ENCODE assay signal across 10 mouse cellular contexts in the genomic region with DNA sequence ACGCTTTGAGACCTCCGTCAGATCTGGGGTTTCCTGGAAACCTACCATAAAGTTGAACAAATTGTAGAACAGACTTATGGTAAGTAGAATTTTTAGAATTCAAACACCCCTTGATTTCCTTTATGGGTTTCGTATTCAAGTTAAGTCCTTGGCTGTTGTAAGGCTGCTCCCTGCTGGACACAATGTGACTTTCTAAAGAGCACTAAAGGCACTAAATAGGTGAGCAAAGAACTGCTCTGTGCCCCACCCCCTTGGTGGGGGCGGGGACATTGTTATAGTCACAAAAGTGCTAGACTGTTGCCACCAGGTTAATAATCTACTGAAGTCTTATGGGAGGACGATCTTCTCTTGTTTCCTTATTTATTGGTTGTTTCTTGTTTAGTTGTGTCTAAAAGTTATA. TPM values are rescaled to one million over a fixed set of nuclear protein-coding genes. Genes with fewer than 3 reads are reported as not detected.
A peak's percentile ranks its signal among the peaks of the same experiment; 100 is the strongest.
DNase-seq lines count a peak whose midpoint lies in the region; ATAC-seq and TF ChIP-seq lines count a peak whose summit lies in the region.
"Had no signal": no experiment of that assay in that cellular context is flagged by ENCODE, and none has a peak within 500 bp of the region (broad histone marks: within the 10 kb centered on the region; RNA-seq: fewer than 3 reads in every experiment).

No protein-coding gene starts in this region.

- ATAC-seq in megakaryocyte-erythroid progenitor cell, adult 5-6 weeks (replicated peaks; ENCODE audit: low FRiP score, low TSS enrichment, poor library complexity, severe bottlenecking): peak; percentile 45
- no peak for ATAC-seq in heart, embryonic 11.5 days (replicated peaks; ENCODE audit: insufficient number of reproducible peaks, low FRiP score, low TSS enrichment)
- ATAC-seq in intestine, embryonic 16.5 days: no peak
- ATAC-seq: midbrain, embryonic 15.5 days had no signal

- DNase-seq in layer of hippocampus, adult 2 months (ENCODE audit: low spot score in 2 of 2): no peak
- DNase-seq in layer of hippocampus, postnatal 36 days: no peak
- DNase-seq in MEL-GATA-1-ER (ENCODE audit: extremely low read depth, low read depth): peak; percentile 16
- DNase-seq in cerebellum, adult 9-10 months: peak; percentile 41
- no peak for DNase-seq in gastrocnemius, postnatal 14 days

- H3K9me3 ChIP-seq in heart, embryonic 11.5 days (replicated peaks; ENCODE audit: control insufficient read depth, low read length): no peaks in the 10 kb centered on the region
- H3K9me3 ChIP-seq in intestine, embryonic 16.5 days (ENCODE audit: control insufficient read depth, low read length): no peaks in the 10 kb centered on the region
- H3K9me3 ChIP-seq: midbrain, embryonic 15.5 days; stomach, embryonic 15.5 days had no signal

- WGBS in heart, embryonic 11.5 days (ENCODE audit: insufficient replicate concordance): 84% methylated on average over 5 of the region's 5 CpGs
- 83% methylated on average over 5 of the region's 5 CpGs for WGBS in intestine, embryonic 16.5 days

- H3K4me1 ChIP-seq in heart, embryonic 11.5 days (ENCODE audit: control insufficient read depth, insufficient read depth, low read length): no peaks in the 10 kb centered on the region
- 0 out of 2 replicates have a peak, but pooled peaks cover 3% of the 10 kb centered on the region for H3K4me1 ChIP-seq in intestine, embryonic 16.5 days (ENCODE audit: control insufficient read depth, insufficient read depth, low read length)

- TF ChIP-seq CTCF in layer of hippocampus, adult 2 months (conservative IDR thresholded peaks at IDR 0.05): peak; percentile 63

- H3K4me3 ChIP-seq in layer of hippocampus, adult 2 months: no peak overlapping the region
- no peak overlapping the region for H3K4me3 ChIP-seq in heart, embryonic 11.5 days (ENCODE audit: low read depth, low read length)
- no peak overlapping the region for H3K4me3 ChIP-seq in intestine, embryonic 16.5 days (ENCODE audit: low read length)
- H3K4me3 ChIP-seq: midbrain, embryonic 15.5 days; stomach, embryonic 15.5 days had no signal

- no peak overlapping the region for H3K4me2 ChIP-seq in heart, embryonic 11.5 days
- H3K4me2 ChIP-seq in intestine, embryonic 16.5 days (ENCODE audit: low read depth, low read length): no peak overlapping the region
- H3K4me2 ChIP-seq: midbrain, embryonic 15.5 days; stomach, embryonic 15.5 days had no signal

- no peak overlapping the region for H3K27ac ChIP-seq in layer of hippocampus, adult 2 months
- H3K27ac ChIP-seq in heart, embryonic 11.5 days (ENCODE audit: low read depth, low read length): no peak overlapping the region
- H3K27ac ChIP-seq in intestine, embryonic 16.5 days (ENCODE audit: low read length): no peak overlapping the region
- H3K27ac ChIP-seq: midbrain, embryonic 15.5 days; stomach, embryonic 15.5 days had no signal

- H3K9ac ChIP-seq in heart, embryonic 11.5 days (ENCODE audit: low read depth, low read length): no peak overlapping the region
- H3K9ac ChIP-seq in intestine, embryonic 16.5 days (ENCODE audit: low read depth, low read length): no peak overlapping the region
- H3K9ac ChIP-seq: midbrain, embryonic 15.5 days; stomach, embryonic 15.5 days had no signal

- intact Hi-C loops in gastrocnemius, postnatal 14 days (cut with DNase I; ENCODE audit: low total_unique reads): no loop called here

- H3K27me3 ChIP-seq in heart, embryonic 11.5 days (ENCODE audit: control insufficient read depth, insufficient read depth, low read length): no peaks in the 10 kb centered on the region
- no peaks in the 10 kb centered on the region for H3K27me3 ChIP-seq in intestine, embryonic 16.5 days (replicated peaks; ENCODE audit: control insufficient read depth, insufficient read depth, low read length)
- H3K27me3 ChIP-seq: midbrain, embryonic 15.5 days; stomach, embryonic 15.5 days had no signal

- peaks cover 3% of the 10 kb centered on the region; the same call in 1 of the 2 replicates for H3K36me3 ChIP-seq in heart, embryonic 11.5 days (ENCODE audit: control insufficient read depth, insufficient read depth, low read length)
- H3K36me3 ChIP-seq in intestine, embryonic 16.5 days (ENCODE audit: control insufficient read depth, insufficient read depth, low read length): no peaks in the 10 kb centered on the region
- H3K36me3 ChIP-seq: midbrain, embryonic 15.5 days; stomach, embryonic 15.5 days had no signal

RNA-seq across cellular contexts. Expression of gene Immp1l, which starts 3.9 kb away (rescaled TPM):
- total RNA-seq in layer of hippocampus, adult 2 months (2021): 10 to 100 TPM; 26.4 to 28.9 TPM
- total RNA-seq in layer of hippocampus, postnatal 36 days (2021): 10 to 100 TPM; 30.9 to 34.1 TPM
- total RNA-seq in megakaryocyte-erythroid progenitor cell, adult 5-6 weeks (2014; fragmentation: Nextera tagmentation): 47.5 and 61.7 TPM in 2 replicates
- 55.6 and 72.8 TPM in 2 replicates for total RNA-seq in megakaryocyte-erythroid progenitor cell, adult 5-6 weeks (2017)
- 10 to 100 TPM; 32.3 to 36.2 TPM for total RNA-seq in gastrocnemius, postnatal 14 days (2021)
- 111 and 113 TPM in 2 replicates for polyA plus RNA-seq in heart, embryonic 11.5 days (2014; fragmentation: Nextera tagmentation; extraction: Ambion mirVana)
- polyA plus RNA-seq in intestine, embryonic 16.5 days (2015; fragmentation: Nextera tagmentation; extraction: Ambion mirVana): 118 and 121 TPM in 2 replicates

RNA-seq across cellular contexts. Expression of gene Elp4, which starts 4.0 kb away (rescaled TPM):
- 10 to 100 TPM; 16.5 to 18.9 TPM for total RNA-seq in layer of hippocampus, adult 2 months (2021)
- total RNA-seq in layer of hippocampus, postnatal 36 days (2021): 10 to 100 TPM; 16.1 to 19.4 TPM
- 21.5 and 41.7 TPM in 2 replicates for total RNA-seq in megakaryocyte-erythroid progenitor cell, adult 5-6 weeks (2014; fragmentation: Nextera tagmentation)
- 20.7 and 30.3 TPM in 2 replicates for total RNA-seq in megakaryocyte-erythroid progenitor cell, adult 5-6 weeks (2017)
- 1 to 10 TPM; 8.2 to 9.2 TPM for total RNA-seq in gastrocnemius, postnatal 14 days (2021)
- polyA plus RNA-seq in heart, embryonic 11.5 days (2014; fragmentation: Nextera tagmentation; extraction: Ambion mirVana): 20.6 and 22.0 TPM in 2 replicates
- 25.5 and 28.2 TPM in 2 replicates for polyA plus RNA-seq in intestine, embryonic 16.5 days (2015; fragmentation: Nextera tagmentation; extraction: Ambion mirVana)

Comparison
In these comparisons a context has a peak if more than half of its experiments do, and no peak if none do; other contexts are left out.
1. DNase-seq: peak in MEL-GATA-1-ER (single experiment) and cerebellum, adult 9-10 months (single experiment); none in layer of hippocampus, adult 2 months (0 of 2), layer of hippocampus, postnatal 36 days (0 of 2) and gastrocnemius, postnatal 14 days (single experiment).